Mouse (Mus musculus) intestine, embryonic 16.5 days (tissue): ENCODE results near the gene Sp1. TPM values are rescaled to one million over a fixed set of nuclear protein-coding genes. Genes with fewer than 3 reads are reported as not detected.
A peak's percentile ranks its signal among the peaks of the same experiment; 100 is the strongest.

Experiments used
- ATAC-seq: fragments of 200-750 bp; cut with Nextera tagmentation; 2 replicates; pipeline ENCODE4 v1.8.0; 2017; ENCODE audit warnings: moderate TSS enrichment, moderate library complexity
- H3K27ac ChIP-seq: fragments of 300-500 bp; sonication (generic); 2 replicates; pipeline ENCODE4 v1.5.1; 2014; ENCODE audit warnings: mild to moderate bottlenecking, low read length
- H3K27me3 ChIP-seq: fragments of 300-500 bp; sonication (generic); replicated peaks from 2 replicates; pipeline ENCODE4 v1.6.1; 2014; ENCODE audit warnings: low read length, control low read depth, mixed read lengths; ENCODE audit not compliant: control insufficient read depth, insufficient read depth
- H3K36me3 ChIP-seq: fragments of 300-500 bp; sonication (generic); 2 replicates; pipeline ENCODE4 v1.6.1; 2014; ENCODE audit warnings: low read length, control low read depth; ENCODE audit not compliant: control insufficient read depth, insufficient read depth
- H3K4me1 ChIP-seq: fragments of 300-500 bp; sonication (generic); 2 replicates; pipeline ENCODE4 v1.6.1; 2014; ENCODE audit warnings: low read length, control low read depth, mixed read lengths; ENCODE audit not compliant: control insufficient read depth, insufficient read depth
- H3K4me2 ChIP-seq: fragments of 300-500 bp; sonication (generic); 2 replicates; pipeline ENCODE4 v1.6.1; 2014; ENCODE audit warnings: low read depth, low read length, control low read depth
- H3K4me3 ChIP-seq: fragments of 300-500 bp; sonication (generic); 2 replicates; pipeline ENCODE4 v1.5.1; 2014; ENCODE audit warnings: mild to moderate bottlenecking, low read length
- H3K9ac ChIP-seq: fragments of 300-500 bp; sonication (generic); 2 replicates; pipeline ENCODE4 v1.6.1; 2014; ENCODE audit warnings: low read depth, low read length
- H3K9me3 ChIP-seq: fragments of 300-500 bp; sonication (generic); 2 replicates; pipeline ENCODE4 v1.6.1; 2016; ENCODE audit warnings: low read length, control low read depth; ENCODE audit not compliant: control insufficient read depth
- WGBS: fragments of 180-500 bp; shearing (Covaris S2); extraction: QIAGEN DNeasy Blood & Tissue Kit; methylation state at CpG from one replicate; pipeline ENCODE4 v1.1.7; 2014; 5-methylcytosine and 5-hydroxymethylcytosine counted together
- polyA plus RNA-seq: library from polyadenylated mRNA; unstranded; fragments of >200 nt; fragmentation: Nextera tagmentation; extraction: Ambion mirVana; gene quantifications from 2 replicates; pipeline ENCODE4 v1.2.1, GENCODE M21; 2015

Gene Sp1
- polyA plus RNA-seq, 1 experiment from 2014 or later: 7.2 TPM

- H3K36me3 ChIP-seq: no peaks in the 10 kb centered on the region
- H3K4me2 ChIP-seq: peak overlapping the region; percentile 60
- no peaks in the 10 kb centered on the region for H3K9me3 ChIP-seq
- 68% methylated on average over 9 of the region's 9 CpGs for WGBS
- ATAC-seq: no peak
- H3K9ac ChIP-seq: no peak overlapping the region
- no peak overlapping the region for H3K27ac ChIP-seq
- H3K4me3 ChIP-seq: 0 out of 2 replicates have a peak overlapping the region, but pooled peaks have one; percentile 2
- H3K27me3 ChIP-seq: no peaks in the 10 kb centered on the region
- H3K4me1 ChIP-seq: peaks cover 14% of the 10 kb centered on the region
Measured at GRCm38 (mm10) chr15:102461430-102462075, 55.6 kb downstream of the Sp1 start.

- Histone ChIP-seq H3K9ac (no peak overlapping the region), H3K36me3 (no peaks in the 10 kb centered on the region; the same call in 1 of the 2 replicates), H3K27ac (no peak overlapping the region), H3K27me3 (no peaks in the 10 kb centered on the region), H3K4me3 (no peak overlapping the region), H3K9me3 (peaks cover 2% of the 10 kb centered on the region; the same call in 1 of the 2 replicates), H3K4me2 (no peak overlapping the region), H3K4me1 (peaks cover 14% of the 10 kb centered on the region)
- no peak for ATAC-seq
Measured at GRCm38 (mm10) chr15:102463666-102464065, 57.7 kb downstream of the Sp1 start.

- H3K4me1 ChIP-seq: peaks cover 3% of the 10 kb centered on the region
- H3K27me3 ChIP-seq: no peaks in the 10 kb centered on the region
- H3K4me3 ChIP-seq: no peak overlapping the region
- no peak overlapping the region for H3K9ac ChIP-seq
- no peak overlapping the region for H3K27ac ChIP-seq
- H3K36me3 ChIP-seq: no peaks in the 10 kb centered on the region; the same call in 1 of the 2 replicates
- H3K9me3 ChIP-seq: peaks cover 3% of the 10 kb centered on the region; the same call in 1 of the 2 replicates
- 93% methylated on average over 9 of the region's 9 CpGs for WGBS
- no peak overlapping the region for H3K4me2 ChIP-seq
- ATAC-seq: no peak
Measured at GRCm38 (mm10) chr15:102468675-102469370, 62.9 kb downstream of the Sp1 start.

GRCm38 (mm10) chr15:102470183-102470604 lies 64.3 kb downstream of the Sp1 start, which contains the start of gene Pcbp2:
Gene Pcbp2 (plus strand): TSS chr15:102470539.
- peak; percentile 99 for ATAC-seq
- peak within 1 kb of the TSS; percentile 65 for H3K4me3 ChIP-seq
- under 1% methylated on average over 35 of the region's 40 CpGs for WGBS

GRCm38 (mm10) chr15:102470605-102471294 lies 64.8 kb downstream of the Sp1 start:
- WGBS: under 1% methylated on average over 44 of the region's 67 CpGs
- H3K36me3 ChIP-seq: peaks cover 7% of the 10 kb centered on the region
- peaks cover 3% of the 10 kb centered on the region for H3K4me1 ChIP-seq
- peak overlapping the region; percentile 65 for H3K4me3 ChIP-seq
- peak overlapping the region; percentile 97 for H3K27ac ChIP-seq
- peak; percentile 66 for ATAC-seq
- peak overlapping the region; percentile 60; the same call in 1 of the 2 replicates for H3K4me2 ChIP-seq
- H3K9me3 ChIP-seq: peaks cover 3% of the 10 kb centered on the region; the same call in 1 of the 2 replicates
- peak overlapping the region; percentile 86 for H3K9ac ChIP-seq
- H3K27me3 ChIP-seq: no peaks in the 10 kb centered on the region

More at GRCm38 (mm10) chr15:102470183-102470604, 64.3 kb downstream of the Sp1 start, which contains the start of gene Pcbp2:
- no peaks in the 10 kb centered on the region for H3K27me3 ChIP-seq
- peak within 1 kb of the TSS; percentile 86 for H3K9ac ChIP-seq
- peak within 1 kb of the TSS; percentile 97 for H3K27ac ChIP-seq
- peak within 1 kb of the TSS; percentile 60; the same call in 1 of the 2 replicates for H3K4me2 ChIP-seq
- peaks cover 3% of the 10 kb centered on the region; the same call in 1 of the 2 replicates for H3K9me3 ChIP-seq
- H3K4me1 ChIP-seq: peaks cover 3% of the 10 kb centered on the region
- H3K36me3 ChIP-seq: peaks cover 4% of the 10 kb centered on the region

GRCm38 (mm10) chr15:102471295-102471645 lies 65.3 kb downstream of the Sp1 start:
- ATAC-seq: 0 out of 2 replicates have a peak, but pooled peaks have one; percentile 4
- peaks cover 8% of the 10 kb centered on the region for H3K36me3 ChIP-seq
- H3K27me3 ChIP-seq: no peaks in the 10 kb centered on the region
- peak overlapping the region; percentile 60; the same call in 1 of the 2 replicates for H3K4me2 ChIP-seq
- peak overlapping the region; percentile 86 for H3K9ac ChIP-seq
- H3K27ac ChIP-seq: peak overlapping the region; percentile 97
- 0% methylated on average over 10 of the region's 10 CpGs for WGBS
- peak overlapping the region; percentile 65 for H3K4me3 ChIP-seq
- peaks cover 3% of the 10 kb centered on the region for H3K4me1 ChIP-seq
- peaks cover 3% of the 10 kb centered on the region; the same call in 1 of the 2 replicates for H3K9me3 ChIP-seq

GRCm38 (mm10) chr15:102471727-102472126 lies 65.8 kb downstream of the Sp1 start:
- H3K27ac ChIP-seq: no peak overlapping the region
- H3K9me3 ChIP-seq: peaks cover 3% of the 10 kb centered on the region; the same call in 1 of the 2 replicates
- H3K4me1 ChIP-seq: peaks cover 3% of the 10 kb centered on the region
- no peaks in the 10 kb centered on the region for H3K27me3 ChIP-seq
- peak overlapping the region; percentile 65 for H3K4me3 ChIP-seq
- H3K36me3 ChIP-seq: peaks cover 8% of the 10 kb centered on the region
- ATAC-seq: no peak
- H3K9ac ChIP-seq: no peak overlapping the region
- peak overlapping the region; percentile 60 for H3K4me2 ChIP-seq

GRCm38 (mm10) chr15:102473246-102473645 lies 67.3 kb downstream of the Sp1 start:
- Histone ChIP-seq H3K4me1 (peaks cover 3% of the 10 kb centered on the region), H3K9me3 (peaks cover 3% of the 10 kb centered on the region; the same call in 1 of the 2 replicates), H3K4me3 (no peak overlapping the region), H3K36me3 (peaks cover 8% of the 10 kb centered on the region), H3K4me2 (no peak overlapping the region), H3K27me3 (no peaks in the 10 kb centered on the region), H3K9ac (no peak overlapping the region), H3K27ac (no peak overlapping the region)
- ATAC-seq: no peak
- WGBS: 73% methylated on average over 2 of the region's 2 CpGs

GRCm38 (mm10) chr15:102474520-102474919 lies 68.6 kb downstream of the Sp1 start:
- no peak for ATAC-seq
- H3K9me3 ChIP-seq: no peaks in the 10 kb centered on the region
- peaks cover 8% of the 10 kb centered on the region for H3K36me3 ChIP-seq
- 91% methylated on average over 2 of the region's 2 CpGs for WGBS
- no peak overlapping the region for H3K27ac ChIP-seq
- H3K9ac ChIP-seq: no peak overlapping the region
- H3K4me2 ChIP-seq: no peak overlapping the region
- no peaks in the 10 kb centered on the region for H3K27me3 ChIP-seq
- H3K4me1 ChIP-seq: peaks cover 3% of the 10 kb centered on the region
- H3K4me3 ChIP-seq: no peak overlapping the region
